Mouse (Mus musculus) kidney, adult 2 months (tissue): Measurements from ENCODE around the gene Map4k5. TPM values are rescaled to one million over a fixed set of nuclear protein-coding genes. Genes with fewer than 3 reads are reported as not detected.

Experiments
- DNase-seq: peaks from one replicate; pipeline ENCODE4 v3.0.0; 2021
- H3K27ac ChIP-seq: fragments of 200-500 bp; 2 replicates; pipeline ENCODE4 v1.5.1; 2012; ENCODE audit warnings: low read depth, low read length, control low read depth, inconsistent platforms; ENCODE audit not compliant: insufficient read depth
- H3K27me3 ChIP-seq: fragments of 200-500 bp; replicated peaks from 2 replicates; pipeline ENCODE4 v1.6.1; 2012; ENCODE audit warnings: mild to moderate bottlenecking, moderate library complexity, low read length, inconsistent platforms; ENCODE audit not compliant: control insufficient read depth, insufficient read depth
- H3K36me3 ChIP-seq: fragments of 200-500 bp; 2 replicates; pipeline ENCODE4 v1.6.1; 2012; ENCODE audit warnings: mild to moderate bottlenecking, moderate library complexity, low read length, inconsistent platforms; ENCODE audit not compliant: control insufficient read depth, insufficient read depth
- H3K4me1 ChIP-seq: fragments of 200-500 bp; 2 replicates; pipeline ENCODE4 v1.6.1; 2011; ENCODE audit warnings: low read length; ENCODE audit not compliant: control insufficient read depth, insufficient read depth
- H3K4me3 ChIP-seq: fragments of 200-500 bp; 2 replicates; pipeline ENCODE4 v1.5.1; 2011; ENCODE audit warnings: mild to moderate bottlenecking, low read depth, low read length, control low read depth; ENCODE audit not compliant: insufficient read depth
- CTCF ChIP-seq: fragments of 200-500 bp; conservative IDR thresholded peaks from 2 replicates; pipeline ENCODE4 v1.5.1; 2011; ENCODE audit warnings: low read depth, mild to moderate bottlenecking, control low read depth, low read length, moderate library complexity, mixed read lengths; ENCODE audit not compliant: insufficient read depth, insufficient read length
- POLR2A ChIP-seq: fragments of 200-500 bp; IDR thresholded peaks from one replicate; pipeline ENCODE4 v1.6.1; 2011; ENCODE audit warnings: low read depth, low read length, control low read depth
- WGBS: fragments of 180-500 bp; shearing (Covaris S2); methylation state at CpG from one replicate; pipeline ENCODE4 v1.1.7; 2018; 5-methylcytosine and 5-hydroxymethylcytosine counted together
- polyA plus RNA-seq: library from polyadenylated mRNA; depleted of rRNA; stranded (reverse); fragments of >200 nt; gene quantifications from 2 replicates; pipeline ENCODE4 v1.2.3, GENCODE M21; 2012

The Map4k5 gene
- polyA plus RNA-seq, 1 experiment = 6.3 TPM

DNA sequence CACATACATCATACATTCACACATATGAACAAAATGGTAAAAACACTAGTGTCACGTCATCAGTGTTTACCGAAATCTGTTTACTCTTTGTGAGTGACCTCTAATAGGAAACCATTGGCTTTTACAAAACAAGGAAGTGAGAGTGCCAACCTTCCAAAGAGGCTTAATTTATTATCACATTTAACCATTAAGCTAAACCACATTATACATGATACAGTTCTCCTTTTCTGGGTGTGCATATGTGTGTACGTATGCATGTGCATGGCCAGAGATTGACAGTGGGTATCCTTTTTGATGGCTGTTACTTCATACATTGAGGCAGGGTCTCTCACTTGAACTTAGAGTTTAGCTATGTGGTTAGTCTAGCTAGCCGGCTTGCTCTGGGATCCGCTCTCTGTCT is 21.4 kb downstream of the Map4k5 start:
- H3K27me3 ChIP-seq = no peaks in the 10 kb centered on the region
- no peak for DNase-seq
- no peak overlapping the region for H3K4me3 ChIP-seq
- H3K4me1 ChIP-seq = peaks cover 8% of the 10 kb centered on the region; the same call in 1 of the 2 replicates
- TF ChIP-seq CTCF (no peak), POLR2A (no peak)
- WGBS = 84% methylated on average over 5 of the region's 5 CpGs
- H3K36me3 ChIP-seq = no peaks in the 10 kb centered on the region; the same call in 1 of the 2 replicates
- no peak overlapping the region for H3K27ac ChIP-seq

GRCm38 (mm10) chr12:69867338-69867737 is 25.7 kb downstream of the Map4k5 start:
- Histone ChIP-seq H3K27me3 (no peaks in the 10 kb centered on the region), H3K4me3 (no peak overlapping the region), H3K27ac (no peak overlapping the region), H3K4me1 (peaks cover 3% of the 10 kb centered on the region; the same call in 1 of the 2 replicates), H3K36me3 (no peaks in the 10 kb centered on the region; the same call in 1 of the 2 replicates)
- WGBS = 77% methylated on average over 5 of the region's 5 CpGs
- DNase-seq = no peak
- TF ChIP-seq CTCF (no peak), POLR2A (no peak)

- Histone ChIP-seq H3K27ac (0 out of 2 replicates have a peak overlapping the region, but pooled peaks have one; percentile 8), H3K36me3 (no peaks in the 10 kb centered on the region), H3K27me3 (no peaks in the 10 kb centered on the region), H3K4me3 (no peak overlapping the region), H3K4me1 (peaks cover 3% of the 10 kb centered on the region; the same call in 1 of the 2 replicates)
- DNase-seq = peak; percentile 30
- TF ChIP-seq POLR2A (no peak), CTCF (no peak)
- WGBS = 9% methylated on average over 4 of the region's 4 CpGs
These were observed 28.8 kb downstream of the Map4k5 start for GRCm38 (mm10) chr12:69864164-69864692.

DNA sequence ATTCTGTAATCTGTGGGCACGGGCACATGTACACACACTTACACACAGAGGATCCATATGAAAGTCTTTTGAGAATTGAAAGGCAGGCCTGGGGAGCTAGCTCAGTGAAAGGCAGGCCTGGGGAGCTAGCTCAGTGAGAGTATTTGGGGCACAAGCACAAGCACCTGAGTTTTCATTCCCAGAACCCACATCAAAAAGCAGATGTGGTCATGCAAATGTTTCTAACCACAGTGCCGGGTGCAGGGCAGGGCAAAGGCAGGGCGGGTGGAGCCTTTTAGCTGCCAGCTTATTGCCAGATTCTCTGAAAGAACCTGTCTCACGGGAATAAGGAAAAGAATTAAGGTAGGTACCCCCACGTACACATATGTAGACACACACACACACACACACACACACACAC is 29.5 kb downstream of the Map4k5 start:
- no peak overlapping the region for H3K27ac ChIP-seq
- DNase-seq = no peak
- peaks cover 3% of the 10 kb centered on the region; the same call in 1 of the 2 replicates for H3K4me1 ChIP-seq
- no peak for TF ChIP-seq POLR2A
- no peak for TF ChIP-seq CTCF
- no peaks in the 10 kb centered on the region for H3K27me3 ChIP-seq
- WGBS = 48% methylated on average over 5 of the region's 5 CpGs
- no peaks in the 10 kb centered on the region for H3K36me3 ChIP-seq
- no peak overlapping the region for H3K4me3 ChIP-seq

DNA sequence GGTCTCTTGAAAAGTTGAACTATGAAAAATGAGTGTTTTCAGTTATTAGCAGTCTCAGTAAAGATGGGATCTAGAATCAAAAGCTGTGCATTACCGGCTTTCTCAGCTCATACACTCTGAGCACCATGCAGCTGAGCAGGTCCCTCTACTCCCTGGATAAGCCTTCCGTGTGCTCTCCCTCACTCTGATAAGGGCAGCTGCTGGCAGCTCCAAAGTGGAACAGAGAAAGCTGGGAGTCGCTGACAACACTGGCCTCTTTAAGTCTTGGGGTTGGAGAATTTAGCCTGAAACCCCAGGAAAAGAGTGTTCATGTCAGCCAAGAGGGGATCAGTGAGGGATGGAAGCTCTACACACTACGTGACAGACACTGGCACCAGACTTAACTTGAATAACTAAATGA is 34.2 kb downstream of the Map4k5 start:
- no peak for DNase-seq
- Histone ChIP-seq H3K36me3 (peaks cover 3% of the 10 kb centered on the region; the same call in 1 of the 2 replicates), H3K4me1 (no peaks in the 10 kb centered on the region), H3K4me3 (no peak overlapping the region), H3K27ac (no peak overlapping the region), H3K27me3 (no peaks in the 10 kb centered on the region)
- TF ChIP-seq CTCF (no peak), POLR2A (no peak)
- WGBS = 86% methylated on average over 4 of the region's 4 CpGs

DNA sequence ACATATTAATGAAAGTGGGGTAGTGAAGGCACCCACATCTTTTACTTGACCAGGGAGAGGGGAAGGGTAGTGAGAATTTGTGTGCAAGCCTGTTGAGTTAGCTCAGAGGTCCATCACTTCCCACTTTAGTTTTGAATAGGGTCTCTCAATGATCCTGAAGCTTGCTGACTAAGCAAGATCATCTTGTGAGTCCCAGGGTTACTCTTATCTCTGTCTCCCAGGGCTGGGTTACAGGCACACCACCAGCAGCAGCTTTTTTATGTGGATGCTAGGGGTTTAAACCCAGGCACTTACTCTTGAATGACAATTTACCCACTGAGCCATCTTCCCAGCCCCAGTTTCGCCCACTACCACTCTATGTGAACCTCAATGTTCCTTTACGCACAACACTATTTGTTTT is 35.4 kb downstream of the Map4k5 start:
- peaks cover 3% of the 10 kb centered on the region; the same call in 1 of the 2 replicates for H3K36me3 ChIP-seq
- no peak overlapping the region for H3K27ac ChIP-seq
- DNase-seq = no peak
- 98% methylated on average over 2 of the region's 2 CpGs for WGBS
- H3K4me1 ChIP-seq = no peaks in the 10 kb centered on the region
- TF ChIP-seq CTCF (no peak), POLR2A (no peak)
- H3K27me3 ChIP-seq = no peaks in the 10 kb centered on the region
- no peak overlapping the region for H3K4me3 ChIP-seq

DNA sequence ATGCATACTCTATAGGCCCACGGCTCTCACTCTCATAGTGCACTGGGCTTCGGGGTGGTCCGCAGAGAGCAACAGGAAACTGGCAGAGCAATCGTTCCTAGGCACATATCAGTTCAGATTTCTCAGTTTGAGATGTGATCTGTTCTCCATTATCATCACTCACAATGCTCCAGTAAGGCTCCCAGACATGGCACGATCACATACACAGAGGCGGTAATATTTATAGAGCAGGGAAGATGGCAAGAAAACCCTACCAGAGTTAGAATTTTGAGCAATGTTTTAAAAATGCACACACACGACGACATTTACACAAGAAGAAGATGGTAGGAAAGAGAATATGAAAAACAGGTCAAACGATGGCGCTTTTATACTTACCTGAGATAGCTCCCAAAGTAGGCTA is 36.6 kb downstream of the Map4k5 start:
- peaks cover 3% of the 10 kb centered on the region; the same call in 1 of the 2 replicates for H3K36me3 ChIP-seq
- no peak overlapping the region for H3K4me3 ChIP-seq
- H3K27ac ChIP-seq = no peak overlapping the region
- no peak for DNase-seq
- H3K27me3 ChIP-seq = no peaks in the 10 kb centered on the region
- H3K4me1 ChIP-seq = no peaks in the 10 kb centered on the region
- 95% methylated on average over 10 of the region's 10 CpGs for WGBS
- no peak for TF ChIP-seq CTCF
- no peak for TF ChIP-seq POLR2A
